Mouse (Mus musculus) lung, postnatal 36 days (tissue): ENCODE data around the gene Rcor3.

Source experiments
- DNase-seq: peaks from one replicate; pipeline ENCODE4 v3.0.0; 2022; ENCODE audit warnings: mixed read lengths

The Rcor3 gene

GRCm38 (mm10) chr1:192092879-192093660, 44.8 kb downstream of the Rcor3 start:
- DNase-seq = peak; percentile 95

- peak; percentile 98 for DNase-seq
Observed at GRCm38 (mm10) chr1:192091806-192092772, 45.8 kb downstream of the Rcor3 start, which contains the start of gene Traf5. Gene Traf5, minus strand, starts transcription at chr1:192092559.

GRCm38 (mm10) chr1:192090689-192091567, 46.9 kb downstream of the Rcor3 start:
- DNase-seq = no peak

- DNase-seq = no peak
Observed at GRCm38 (mm10) chr1:192090281-192090680, 47.6 kb downstream of the Rcor3 start.

- no peak for DNase-seq
Observed at GRCm38 (mm10) chr1:192089208-192090166, 48.4 kb downstream of the Rcor3 start.

GRCm38 (mm10) chr1:192088011-192088410, 49.9 kb downstream of the Rcor3 start:
- no peak for DNase-seq

- peak; percentile 77 for DNase-seq
Observed at GRCm38 (mm10) chr1:192087098-192087497, 50.8 kb downstream of the Rcor3 start.

GRCm38 (mm10) chr1:192086279-192087037, 51.4 kb downstream of the Rcor3 start:
- DNase-seq = no peak

- DNase-seq = no peak
Observed at GRCm38 (mm10) chr1:192085218-192085617, 52.6 kb downstream of the Rcor3 start.

GRCm38 (mm10) chr1:192082646-192083045, 55.2 kb downstream of the Rcor3 start:
- DNase-seq = no peak

GRCm38 (mm10) chr1:192081129-192081528, 56.7 kb downstream of the Rcor3 start:
- no peak for DNase-seq

- DNase-seq = no peak
Observed at GRCm38 (mm10) chr1:192079121-192079520, 58.7 kb downstream of the Rcor3 start.

GRCm38 (mm10) chr1:192078406-192078805, 59.5 kb downstream of the Rcor3 start:
- peak; percentile 90 for DNase-seq

- DNase-seq = peak; percentile 79
Observed at GRCm38 (mm10) chr1:192076796-192077535, 60.9 kb downstream of the Rcor3 start.

- DNase-seq = no peak
Observed at GRCm38 (mm10) chr1:192076101-192076500, 61.8 kb downstream of the Rcor3 start.

- DNase-seq = peak; percentile 52
Observed at GRCm38 (mm10) chr1:192074824-192075223, 63.0 kb downstream of the Rcor3 start.

GRCm38 (mm10) chr1:192072426-192072825, 65.4 kb downstream of the Rcor3 start:
- DNase-seq = no peak

GRCm38 (mm10) chr1:192070618-192071051, 67.2 kb downstream of the Rcor3 start:
- DNase-seq = no peak

GRCm38 (mm10) chr1:192069971-192070591, 67.8 kb downstream of the Rcor3 start:
- DNase-seq = peak; percentile 56
